Mouse (Mus musculus): Measurements from ENCODE around the gene Gm49361. TPM values are rescaled to one million over a fixed set of nuclear protein-coding genes. Genes with fewer than 3 reads are reported as not detected.

Gene Gm49361
- total and polyA plus RNA-seq, 2 experiments from 2014 or later = not detected

DNA sequence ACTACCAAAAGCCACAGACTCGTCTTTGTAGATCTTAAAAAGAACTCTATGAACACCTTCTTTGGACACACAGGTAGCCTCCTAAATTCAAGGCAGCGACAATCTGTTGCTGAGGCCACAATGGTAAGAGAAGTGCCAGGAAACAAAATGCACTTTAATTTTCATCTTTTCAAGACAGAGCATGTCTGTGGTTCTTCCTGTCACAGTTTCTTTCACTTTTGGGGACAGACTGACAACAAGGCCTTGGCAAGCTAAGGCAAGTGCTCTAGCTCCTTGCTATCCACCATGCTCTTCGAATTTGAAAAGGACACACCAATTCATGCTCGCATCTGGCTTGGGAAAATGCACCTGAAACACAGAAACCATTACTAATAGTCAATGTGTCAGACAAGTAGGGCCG is 152.6 kb downstream of the Gm49361 start:
- no peak for ATAC-seq (ENCODE audit: insufficient read depth, low read depth)

More for the DNA sequence above, 152.6 kb downstream of the Gm49361 start:
- no peak overlapping the region for H3K4me2 ChIP-seq (ENCODE audit: low read depth, low read length)
- TF ChIP-seq EP300 (IDR thresholded peaks at IDR 0.05; ENCODE audit: low read depth) (no peak), CTCF (IDR thresholded peaks at IDR 0.05; ENCODE audit: low read depth) (no peak)
- H3K27me3 ChIP-seq (ENCODE audit: control insufficient read depth, insufficient read depth, low read length) = no peaks in the 10 kb centered on the region
- H3K27ac ChIP-seq (ENCODE audit: low read depth) = no peak overlapping the region
- peaks cover 76% of the 10 kb centered on the region for H3K36me3 ChIP-seq (replicated peaks; ENCODE audit: control insufficient read depth, insufficient read depth, low read length)
- no peak for DNase-seq (ENCODE audit: low spot score)
- no peak overlapping the region for H3K4me3 ChIP-seq (ENCODE audit: low read depth, low read length)
- H3K9me3 ChIP-seq (replicated peaks; ENCODE audit: control insufficient read depth, low read length) = no peaks in the 10 kb centered on the region
- WGBS = 92% methylated on average over 5 of the region's 5 CpGs
- H3K4me1 ChIP-seq (ENCODE audit: control insufficient read depth, insufficient read depth) = no peaks in the 10 kb centered on the region
- no peak overlapping the region for H3K9ac ChIP-seq (replicated peaks; ENCODE audit: low read depth, low read length)

Other genes with a start within 250 kb of the Gm49361 start
- 5.3 and 8.2 TPM in 2 replicates for gene Il17d, start 221.3 kb downstream of the Gm49361 start, total RNA-seq (2014; rRNA removed; ENCODE audit: low replicate concordance)
- gene Il17d, start 221.3 kb downstream of the Gm49361 start, polyA plus RNA-seq (2015; fragmentation: Nextera tagmentation; extraction: Ambion mirVana) = 3.0 and 3.5 TPM in 2 replicates
- gene Eef1akmt1, start 174.5 kb downstream of the Gm49361 start, total RNA-seq (2014; rRNA removed; ENCODE audit: low replicate concordance) = 21.4 and 46.9 TPM in 2 replicates
- gene Eef1akmt1, start 174.5 kb downstream of the Gm49361 start, polyA plus RNA-seq (2015; fragmentation: Nextera tagmentation; extraction: Ambion mirVana) = 79.3 and 88.3 TPM in 2 replicates
- gene Xpo4, start 80.7 kb downstream of the Gm49361 start, total RNA-seq (2014; rRNA removed; ENCODE audit: low replicate concordance) = 10.9 and 26.0 TPM in 2 replicates
- gene Xpo4, start 80.7 kb downstream of the Gm49361 start, polyA plus RNA-seq (2015; fragmentation: Nextera tagmentation; extraction: Ambion mirVana) = 5.1 and 6.5 TPM in 2 replicates
- 43.7 and 68.4 TPM in 2 replicates for gene Lats2, start 12.3 kb upstream of the Gm49361 start, total RNA-seq (2014; rRNA removed; ENCODE audit: low replicate concordance)
- 16.0 and 17.2 TPM in 2 replicates for gene Lats2, start 12.3 kb upstream of the Gm49361 start, polyA plus RNA-seq (2015; fragmentation: Nextera tagmentation; extraction: Ambion mirVana)
- 8.4 and 27.7 TPM in 2 replicates for gene Sap18, start 52.1 kb upstream of the Gm49361 start, total RNA-seq (2014; rRNA removed; ENCODE audit: low replicate concordance)
- 9.8 and 10.9 TPM in 2 replicates for gene Sap18, start 52.1 kb upstream of the Gm49361 start, polyA plus RNA-seq (2015; fragmentation: Nextera tagmentation; extraction: Ambion mirVana)
- gene Ska3, start 80.1 kb upstream of the Gm49361 start, total RNA-seq (2014; rRNA removed; ENCODE audit: low replicate concordance) = 4.7 and 7.9 TPM in 2 replicates
- gene Ska3, start 80.1 kb upstream of the Gm49361 start, polyA plus RNA-seq (2015; fragmentation: Nextera tagmentation; extraction: Ambion mirVana) = 6.6 and 6.9 TPM in 2 replicates
- gene Mrpl57, start 80.1 kb upstream of the Gm49361 start, total RNA-seq (2014; rRNA removed; ENCODE audit: low replicate concordance) = 21.5 and 55.3 TPM in 2 replicates
- 164 and 166 TPM in 2 replicates for gene Mrpl57, start 80.1 kb upstream of the Gm49361 start, polyA plus RNA-seq (2015; fragmentation: Nextera tagmentation; extraction: Ambion mirVana)
- gene Zdhhc20, start 144.2 kb upstream of the Gm49361 start, total RNA-seq (2014; rRNA removed; ENCODE audit: low replicate concordance) = 13.2 and 18.8 TPM in 2 replicates
- gene Zdhhc20, start 144.2 kb upstream of the Gm49361 start, polyA plus RNA-seq (2015; fragmentation: Nextera tagmentation; extraction: Ambion mirVana) = 25.9 and 28.6 TPM in 2 replicates